Mouse (Mus musculus) thymus, postnatal 10 days (tissue): ENCODE measurements around the gene Fnbp1l.
A peak's percentile ranks its signal among the peaks of the same experiment; 100 is the strongest.

ENCODE experiments used
- DNase-seq, 2 experiments: peaks; one replicate each; pipeline ENCODE4 v3.0.0; 2021; ENCODE audit warnings: low spot score in 2 of 2

The Fnbp1l gene

DNA sequence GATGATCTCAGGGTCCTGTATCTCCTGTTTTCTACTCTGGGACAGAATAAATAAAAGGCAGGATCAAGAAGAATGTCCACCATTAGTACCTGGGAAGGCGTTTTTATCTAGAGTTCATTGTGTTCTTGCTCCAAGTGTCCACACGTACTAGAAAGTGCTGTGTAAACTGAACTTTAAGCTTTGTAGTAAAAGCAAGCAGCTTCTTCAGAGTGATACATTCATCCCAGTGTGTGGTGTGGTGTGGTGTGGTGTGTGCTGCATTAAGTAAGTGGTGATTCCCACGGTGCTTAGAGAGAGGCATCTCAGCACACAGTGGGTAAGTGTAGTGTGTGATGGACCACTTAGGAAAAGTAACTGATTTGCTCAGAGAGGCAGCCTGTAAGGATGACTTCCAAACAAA is 91.0 kb downstream of the Fnbp1l start:
- no peak for DNase-seq

DNA sequence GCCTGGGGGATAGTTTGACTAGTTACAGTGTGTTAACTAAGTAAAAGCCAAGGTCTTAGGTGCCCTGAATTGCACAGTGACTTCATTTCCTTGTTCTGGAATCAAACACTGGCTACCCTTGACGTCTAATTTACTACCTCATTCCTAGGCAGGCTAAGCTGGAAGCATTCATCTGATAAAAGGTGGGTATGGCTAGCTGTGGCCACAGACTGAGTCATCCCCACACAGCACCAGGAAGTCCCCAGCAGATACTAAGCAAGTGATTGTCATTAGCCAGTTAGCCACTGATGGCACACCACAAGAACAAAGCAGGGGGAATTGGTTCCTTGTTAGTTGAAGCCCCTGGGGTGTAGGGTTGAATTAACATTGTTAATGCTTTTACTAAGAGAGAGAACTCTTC is 98.2 kb downstream of the Fnbp1l start:
- DNase-seq, result no peak

GRCm38 (mm10) chr3:122520875-122521274 is 98.6 kb downstream of the Fnbp1l start:
- DNase-seq, result no peak

DNA sequence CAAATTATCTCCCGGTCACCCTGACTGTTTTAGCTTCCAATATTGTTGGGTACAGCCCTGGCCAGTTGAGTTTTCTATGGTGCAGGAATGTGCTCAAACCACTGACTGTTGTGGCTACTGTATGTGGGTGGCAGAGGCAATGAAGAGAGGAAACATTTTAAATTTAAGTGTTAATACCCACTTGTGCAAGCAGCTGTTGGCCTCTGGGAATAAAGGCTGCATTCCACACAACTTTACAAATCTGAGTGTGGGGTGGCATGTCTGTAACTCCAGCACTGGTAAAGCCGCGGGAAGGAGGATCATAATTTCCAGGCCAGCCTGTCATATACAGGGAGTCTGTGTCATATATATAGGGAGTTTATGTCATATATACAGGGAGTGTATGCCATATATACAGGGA is 99.2 kb downstream of the Fnbp1l start:
- DNase-seq, result no peak

GRCm38 (mm10) chr3:122519082-122519481 is 100.4 kb downstream of the Fnbp1l start:
- no peak for DNase-seq

DNA sequence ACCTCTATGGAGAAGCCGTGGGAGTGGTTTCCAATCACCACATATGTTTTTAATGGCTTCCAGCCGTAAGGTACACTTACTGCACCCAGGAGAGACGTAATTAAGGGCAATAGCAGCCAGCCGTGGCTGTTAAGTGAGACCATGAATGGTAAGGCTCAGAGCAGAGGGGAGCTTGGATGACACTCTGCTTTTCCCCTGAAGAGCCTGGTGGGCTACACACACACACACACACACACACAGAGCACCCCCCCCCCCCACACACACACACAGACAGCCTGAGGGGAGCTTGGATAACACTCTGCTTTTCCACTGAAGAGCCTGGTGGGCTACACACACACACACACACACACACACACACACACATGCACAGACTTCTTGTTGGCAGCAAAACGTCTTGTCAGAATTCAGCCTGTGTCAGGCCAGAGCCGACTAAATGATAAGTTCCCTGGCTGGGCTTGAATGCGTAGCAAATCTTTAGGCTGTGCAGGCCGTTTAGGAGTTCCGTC is 101.2 kb downstream of the Fnbp1l start:
- DNase-seq, result no peak

GRCm38 (mm10) chr3:122517726-122518125 is 101.8 kb downstream of the Fnbp1l start:
- DNase-seq, result no peak

DNA sequence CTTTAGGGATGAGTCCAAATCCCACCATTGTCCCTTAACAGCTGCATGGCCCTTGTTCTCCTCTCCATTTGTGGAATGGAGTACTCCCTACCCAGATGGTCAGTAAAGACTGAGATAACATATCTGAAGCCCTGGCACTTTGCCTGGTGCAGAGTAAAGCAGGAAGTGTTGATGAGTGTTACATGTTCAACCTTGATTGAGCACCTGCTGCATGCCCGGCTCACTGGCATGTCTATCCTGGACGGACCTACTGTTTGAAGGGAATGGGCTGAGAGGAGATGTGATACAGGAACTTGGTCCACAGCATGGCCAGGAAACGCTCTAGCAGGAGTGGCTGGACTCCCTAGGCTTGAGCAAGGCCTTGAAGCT is 103.2 kb downstream of the Fnbp1l start:
- DNase-seq, result no peak

DNA sequence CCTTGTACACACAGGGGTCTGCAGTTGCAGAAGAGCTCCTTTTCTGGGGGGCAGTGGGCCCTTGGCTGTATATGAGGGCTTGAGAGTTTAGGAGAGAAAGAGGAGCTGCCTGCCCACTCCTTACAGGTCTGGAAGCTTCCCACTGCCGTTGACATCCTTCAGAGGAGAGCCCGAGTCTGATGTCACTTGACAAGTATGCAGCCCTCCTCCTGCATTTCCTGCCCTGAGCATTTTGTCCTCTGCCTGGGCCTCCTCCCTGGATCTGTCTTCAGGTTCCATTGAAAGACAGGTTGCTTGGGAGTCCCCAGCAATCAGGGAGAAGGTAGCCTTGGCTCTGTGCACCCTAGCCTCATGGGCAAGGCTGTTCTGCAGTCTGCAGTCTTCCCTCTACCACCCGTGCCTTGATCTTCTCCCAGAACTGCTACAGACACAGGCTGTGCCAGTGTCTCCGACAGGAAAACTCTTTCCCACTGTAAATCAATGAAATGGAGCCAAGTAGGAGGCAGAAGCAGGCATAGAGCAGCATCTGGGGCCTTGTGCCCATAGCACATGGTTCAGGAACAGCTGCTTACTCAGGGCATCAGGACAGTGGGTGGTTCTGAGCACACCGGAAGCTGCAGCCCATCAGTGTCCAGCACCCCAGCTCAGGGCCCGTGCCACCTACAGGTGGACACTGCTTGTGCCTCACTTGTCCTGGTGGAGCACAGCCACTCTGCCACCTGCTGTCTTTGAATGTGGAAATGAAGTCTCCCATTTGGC is 103.8 kb downstream of the Fnbp1l start:
- DNase-seq, result no peak

DNA sequence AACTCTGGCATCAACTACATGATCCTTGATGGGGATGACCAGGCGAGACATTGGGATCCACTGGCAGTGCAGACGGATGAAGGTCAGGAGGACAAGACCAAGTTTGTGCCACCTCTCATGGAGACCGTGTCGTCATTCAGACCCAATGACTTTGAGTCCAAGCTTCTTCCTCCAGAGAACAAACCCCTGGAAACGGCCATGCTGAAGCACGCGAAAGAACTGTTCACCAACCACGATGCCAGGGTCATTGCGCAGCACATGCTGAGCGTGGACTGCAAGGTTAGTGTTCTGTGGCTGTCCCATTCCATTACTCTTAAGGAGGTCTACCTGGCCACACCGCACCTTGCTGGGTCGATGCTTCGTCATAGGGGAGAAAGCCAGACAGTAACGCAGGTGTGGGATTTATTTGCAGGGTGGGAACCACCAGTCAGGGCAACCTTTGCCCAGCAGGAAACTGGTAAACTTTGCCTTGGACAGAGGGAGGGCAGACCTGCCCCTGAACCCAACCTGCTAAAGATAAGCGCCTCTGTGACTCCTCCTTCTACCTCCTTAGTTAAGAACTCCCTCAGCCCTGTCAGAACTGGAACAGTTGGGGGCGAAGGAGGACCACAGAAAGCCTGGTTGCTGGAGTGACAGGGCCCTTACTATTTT is 106.7 kb downstream of the Fnbp1l start:
- no peak for DNase-seq

DNA sequence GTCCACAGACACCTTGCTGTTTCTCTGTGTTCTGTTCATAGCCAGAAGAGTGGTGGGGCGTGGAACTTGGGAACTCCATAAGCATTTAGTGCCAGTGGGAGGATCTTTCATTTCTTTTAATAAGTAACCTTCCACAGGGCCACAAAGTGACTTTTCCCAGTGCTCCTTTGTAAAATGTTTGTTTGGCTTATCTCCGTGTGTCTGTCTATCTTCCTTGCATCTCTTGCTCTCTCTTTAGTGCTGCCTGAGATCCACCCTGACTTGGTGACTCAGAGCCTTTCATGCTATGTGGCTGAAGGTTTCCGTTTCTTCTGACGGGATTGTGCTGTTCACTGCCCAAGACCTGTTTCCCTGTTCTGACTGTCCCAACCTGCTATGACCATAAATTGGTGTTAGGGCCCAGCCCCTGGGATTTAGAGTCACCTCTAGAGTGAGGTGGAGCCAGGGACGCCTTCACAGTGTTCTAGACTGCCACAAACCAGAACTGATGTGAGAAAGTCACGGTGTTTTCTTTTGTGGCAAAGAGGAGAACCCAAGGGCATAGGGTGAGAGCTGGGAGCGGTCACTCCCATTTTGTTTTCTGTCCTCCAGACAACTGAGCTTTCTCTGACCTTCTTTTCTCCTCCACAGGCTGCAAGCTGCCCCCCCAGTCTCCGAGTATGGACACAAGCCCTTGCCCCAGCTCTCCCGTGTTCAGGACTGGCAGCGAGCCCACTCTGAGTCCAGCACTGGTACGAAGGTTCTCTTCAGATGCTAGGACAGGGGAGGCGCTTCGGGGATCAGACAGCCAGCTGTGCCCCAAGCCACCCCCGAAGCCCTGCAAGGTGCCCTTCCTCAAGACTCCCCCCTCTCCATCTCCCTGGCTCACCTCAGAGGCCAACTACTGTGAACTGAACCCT is 107.5 kb downstream of the Fnbp1l start:
- no peak for DNase-seq

DNA sequence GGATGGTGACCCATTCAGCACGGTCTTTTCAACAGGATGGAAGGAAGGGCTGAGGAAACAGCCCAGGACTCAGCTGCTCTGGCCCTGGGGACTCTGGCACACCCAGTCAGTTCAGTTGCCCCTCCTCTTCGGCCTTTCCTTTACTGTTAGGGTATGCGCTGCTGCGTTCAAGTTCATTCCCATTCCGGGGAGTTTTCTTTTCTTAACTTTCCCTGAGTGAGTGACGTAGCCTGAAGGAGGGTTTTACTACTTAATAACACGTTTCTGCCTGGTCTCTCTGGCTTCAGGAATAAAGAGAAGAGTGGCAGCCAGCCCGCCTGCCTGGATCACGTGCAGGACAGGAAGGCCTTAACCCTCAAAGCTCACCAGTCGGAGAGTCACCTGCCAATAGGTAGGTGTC is 108.6 kb downstream of the Fnbp1l start:
- DNase-seq, result no peak

DNA sequence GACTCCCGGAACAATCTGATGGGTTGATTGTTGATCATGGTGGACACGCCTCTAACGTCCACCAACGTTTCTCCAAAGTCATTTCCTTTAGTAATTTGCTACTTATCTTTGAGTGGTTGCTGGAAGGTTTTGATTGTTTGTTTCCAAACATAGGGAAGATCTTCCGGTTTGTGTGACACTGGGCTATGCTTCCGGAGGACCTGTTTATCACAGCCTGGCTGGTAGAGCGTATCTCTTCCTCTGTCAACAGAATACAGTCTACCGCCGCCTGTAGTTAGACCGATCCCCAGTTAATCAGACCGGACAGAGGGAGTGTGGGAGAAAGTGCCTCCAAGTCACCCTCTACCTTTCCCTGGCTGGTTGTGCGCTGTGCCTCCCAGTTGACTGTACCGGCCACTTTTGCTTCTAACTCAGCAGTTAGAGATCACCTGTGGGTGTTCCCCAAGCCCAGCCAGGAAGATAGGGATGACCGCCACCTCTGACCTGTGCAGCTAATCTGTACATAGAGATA is 109.2 kb downstream of the Fnbp1l start:
- DNase-seq, result no peak

GRCm38 (mm10) chr3:122509534-122510239 is 109.8 kb downstream of the Fnbp1l start:
- DNase-seq, result no peak

GRCm38 (mm10) chr3:122509084-122509483 is 110.4 kb downstream of the Fnbp1l start:
- peak in 1 of 2 experiments; percentile 34 for DNase-seq

- DNase-seq, result no peak
Measured at GRCm38 (mm10) chr3:122507826-122508225, 111.7 kb downstream of the Fnbp1l start.

DNA sequence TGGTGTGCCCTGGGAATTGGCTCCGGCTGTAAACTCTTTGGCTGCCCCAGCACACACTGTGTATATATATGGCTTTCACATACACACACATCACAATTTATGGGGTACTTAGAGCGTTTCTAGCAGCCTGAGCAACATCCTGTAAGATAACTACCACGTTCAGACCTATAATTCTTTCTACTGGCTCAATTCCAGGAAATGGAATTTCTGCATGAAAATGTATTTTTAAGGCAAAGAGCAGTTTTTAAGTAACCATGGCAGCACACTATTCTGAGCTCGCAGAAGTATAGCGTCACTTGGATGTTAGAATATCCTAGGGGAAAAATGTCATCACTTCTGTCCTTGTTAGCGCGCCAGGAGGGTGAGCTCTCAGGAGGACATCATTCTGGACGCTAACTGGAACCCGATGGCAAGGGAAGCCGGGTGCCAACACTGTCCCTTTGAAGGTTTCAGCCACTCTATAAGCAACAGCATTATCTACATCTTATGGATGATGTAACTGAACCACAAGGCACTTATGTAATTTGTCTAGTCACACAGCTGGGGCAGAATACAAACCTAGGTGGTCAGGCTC is 113.1 kb downstream of the Fnbp1l start:
- no peak for DNase-seq

- DNase-seq, result no peak
Measured at GRCm38 (mm10) chr3:122500929-122501328, 118.6 kb downstream of the Fnbp1l start.

DNA sequence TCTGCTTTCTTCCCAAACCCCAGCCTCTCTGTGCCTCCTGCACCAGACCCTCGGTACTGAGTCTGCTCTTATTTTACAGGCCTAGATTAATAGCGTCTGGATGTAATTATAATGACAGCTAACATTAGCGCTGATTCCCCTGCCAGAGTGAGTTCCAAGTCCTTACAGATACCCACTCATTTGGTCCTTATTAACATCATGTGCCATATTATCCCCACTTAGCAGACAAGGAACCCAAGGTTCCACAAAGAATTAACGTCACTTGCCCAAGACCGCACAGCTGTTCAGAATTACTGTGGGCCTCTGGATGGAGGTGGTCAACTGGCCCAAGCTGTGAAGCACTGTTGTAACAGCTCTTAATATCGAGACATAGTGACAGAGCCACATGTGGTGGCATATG is 119.9 kb downstream of the Fnbp1l start:
- DNase-seq, result no peak

GRCm38 (mm10) chr3:122498528-122498927 is 121.0 kb downstream of the Fnbp1l start:
- DNase-seq, result no peak

GRCm38 (mm10) chr3:122497871-122498270 is 121.6 kb downstream of the Fnbp1l start:
- no peak for DNase-seq
